Mouse (Mus musculus) frontal cortex, postnatal 10 days (tissue): ENCODE measurements around the gene Wrap53.

ENCODE experiments used
- DNase-seq, 2 experiments: peaks; one replicate each; pipeline ENCODE4 v3.0.0; 2022; ENCODE audit warnings: low spot score in 2 of 2, mixed read lengths in 1 of 2

The Wrap53 gene

GRCm38 (mm10) chr11:69601768-69602167 lies 21.7 kb upstream of the Wrap53 start:
- DNase-seq: no peak

- peak; percentile 76 to 79 for DNase-seq
Measured at GRCm38 (mm10) chr11:69600098-69600497, 20.0 kb upstream of the Wrap53 start.

DNA sequence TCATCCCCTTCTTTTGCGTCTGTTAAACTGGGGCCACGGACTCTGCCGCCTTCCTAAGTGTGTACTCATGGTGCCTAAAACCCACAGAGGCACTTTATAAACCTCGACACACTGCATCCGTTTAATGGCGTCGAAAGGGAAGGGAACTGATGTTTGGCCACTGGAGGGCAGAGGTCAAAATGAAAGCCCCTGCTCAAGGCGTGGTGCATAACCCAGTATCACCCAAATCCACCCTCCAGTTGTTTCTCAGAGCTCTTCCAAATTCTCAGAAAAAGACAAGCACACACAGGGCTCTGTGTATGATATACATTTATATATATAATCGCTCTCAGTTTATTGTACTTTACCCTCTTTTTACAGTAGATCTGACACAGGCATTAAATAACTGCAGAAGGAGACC lies 19.4 kb upstream of the Wrap53 start:
- no peak for DNase-seq

DNA sequence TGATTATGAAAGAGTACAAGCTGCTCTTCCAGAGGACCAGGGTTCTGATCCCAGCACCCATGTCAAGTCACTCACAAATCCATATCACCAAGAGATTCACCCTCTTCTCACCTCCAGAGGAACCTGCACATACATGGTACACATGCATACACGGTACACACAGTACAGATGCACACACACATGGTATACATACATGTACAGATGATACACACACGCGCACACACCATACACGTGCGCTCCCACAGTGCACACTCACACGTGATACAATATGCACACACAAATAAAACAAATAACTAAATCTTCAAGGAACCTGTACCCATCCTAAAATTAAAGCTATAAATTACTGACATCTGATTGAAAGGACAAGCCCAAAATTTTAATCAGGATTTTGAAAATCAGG lies 14.8 kb upstream of the Wrap53 start:
- DNase-seq: no peak

GRCm38 (mm10) chr11:69592799-69593198 lies 12.7 kb upstream of the Wrap53 start:
- DNase-seq: no peak

DNA sequence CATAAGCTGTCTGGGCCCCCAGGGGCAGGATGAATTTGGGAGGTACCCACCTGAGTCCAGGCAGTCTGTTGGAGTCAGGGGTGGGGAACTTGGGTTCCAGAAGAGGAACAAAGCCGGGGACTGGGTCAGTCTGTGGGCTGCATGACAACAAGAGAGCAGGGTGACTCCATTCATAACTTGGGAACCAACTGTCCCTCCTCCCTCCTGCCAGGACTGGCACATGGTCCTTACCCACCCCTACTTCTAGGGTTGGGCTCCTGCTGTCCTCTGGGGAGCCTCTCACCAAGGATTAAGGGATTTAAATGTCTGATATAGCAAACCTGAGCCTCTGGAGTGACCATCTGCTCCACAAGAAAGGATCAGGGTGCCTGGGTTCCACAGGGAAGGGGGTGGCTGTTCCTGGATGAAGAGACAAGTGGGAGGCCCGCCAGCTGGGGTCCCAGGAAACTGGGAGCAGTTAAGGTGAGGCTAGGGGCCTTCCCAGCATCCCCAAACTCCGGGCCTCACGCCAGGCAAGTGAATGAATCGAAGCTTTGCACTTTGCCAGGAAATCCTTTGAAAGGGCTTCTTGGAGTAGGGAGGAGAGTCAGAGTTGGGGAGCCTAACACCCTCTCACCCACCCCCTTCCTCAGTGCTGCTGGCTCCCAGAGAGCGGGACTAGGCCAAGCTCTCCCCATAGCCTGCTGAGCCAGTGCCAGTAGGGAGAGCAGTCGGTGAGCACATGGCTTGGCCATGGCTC lies 12.0 kb upstream of the Wrap53 start:
- DNase-seq: peak; percentile 74 to 76

DNA sequence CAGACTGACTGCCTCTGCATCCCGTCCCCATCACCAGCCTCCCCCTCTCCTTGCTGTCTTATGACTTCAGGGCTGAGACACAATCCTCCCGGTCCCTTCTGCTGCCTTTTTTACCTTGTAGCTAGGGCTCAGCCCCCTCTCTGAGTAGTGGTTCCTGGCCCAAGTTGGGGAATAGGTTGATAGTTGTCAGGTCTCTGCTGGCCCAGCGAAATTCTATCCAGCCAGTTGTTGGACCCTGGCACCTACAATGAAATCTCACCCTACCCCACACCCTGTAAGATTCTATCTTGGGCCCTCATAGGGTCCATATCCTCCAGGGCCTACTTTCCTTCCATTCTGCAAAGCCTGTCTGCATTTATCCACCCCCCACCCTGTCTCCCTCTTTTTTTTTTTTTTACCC lies 11.4 kb upstream of the Wrap53 start:
- DNase-seq: no peak

- no peak for DNase-seq
Measured at GRCm38 (mm10) chr11:69590622-69591021, 10.6 kb upstream of the Wrap53 start.

DNA sequence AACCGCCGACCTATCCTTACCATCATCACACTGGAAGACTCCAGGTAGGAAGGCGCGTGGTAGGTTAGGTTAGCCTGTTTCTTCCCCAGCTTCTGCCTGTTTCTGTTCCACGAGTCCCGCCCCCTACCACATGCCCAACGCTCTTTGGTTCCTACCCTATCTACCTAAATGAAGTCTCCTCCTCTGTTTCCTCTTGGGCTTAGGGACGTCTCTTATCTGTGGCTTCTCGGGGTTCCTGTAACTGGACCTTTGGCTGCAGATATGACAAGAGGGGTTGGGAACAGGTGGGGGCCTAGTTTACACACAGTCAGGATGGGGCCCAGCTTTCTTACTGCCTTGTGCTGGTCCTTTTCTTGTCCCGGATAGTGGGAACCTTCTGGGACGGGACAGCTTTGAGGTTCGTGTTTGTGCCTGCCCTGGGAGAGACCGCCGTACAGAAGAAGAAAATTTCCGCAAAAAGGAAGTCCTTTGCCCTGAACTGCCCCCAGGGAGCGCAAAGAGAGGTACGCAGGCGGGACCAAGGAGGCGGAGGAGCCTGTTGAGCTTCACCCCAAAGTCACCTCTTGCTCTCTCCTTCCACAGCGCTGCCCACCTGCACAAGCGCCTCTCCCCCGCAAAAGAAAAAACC lies 9.3 kb upstream of the Wrap53 start:
- no peak for DNase-seq

DNA sequence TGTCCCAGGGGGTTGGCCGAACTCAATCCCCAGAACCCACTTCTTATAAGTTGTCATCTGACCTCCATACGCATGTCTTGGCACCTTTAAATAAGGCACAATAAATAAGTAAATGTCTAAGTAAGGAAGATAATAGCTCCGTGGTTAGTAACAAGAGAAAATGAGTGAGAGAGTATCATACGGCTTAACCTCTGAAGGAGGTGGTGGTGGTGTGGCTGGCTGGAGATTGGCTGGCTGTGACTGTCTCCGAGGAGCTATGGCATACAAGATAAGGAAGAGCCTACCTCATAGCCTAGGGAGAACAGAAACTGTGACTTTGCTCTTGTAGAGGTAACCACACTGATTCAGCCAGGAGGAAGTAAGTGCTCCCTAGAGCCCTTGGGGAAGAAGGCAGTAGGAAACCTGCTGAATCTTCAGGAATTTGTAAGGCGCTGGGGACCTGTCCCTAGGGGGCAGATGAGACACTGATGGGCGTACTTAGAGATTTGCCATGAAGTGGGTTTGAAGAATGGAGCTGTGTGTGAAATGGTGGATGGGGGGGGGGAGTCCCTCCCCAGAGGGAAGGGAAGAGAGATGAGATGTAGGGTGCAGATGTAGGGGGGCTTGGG lies 5.8 kb upstream of the Wrap53 start:
- DNase-seq: no peak

DNA sequence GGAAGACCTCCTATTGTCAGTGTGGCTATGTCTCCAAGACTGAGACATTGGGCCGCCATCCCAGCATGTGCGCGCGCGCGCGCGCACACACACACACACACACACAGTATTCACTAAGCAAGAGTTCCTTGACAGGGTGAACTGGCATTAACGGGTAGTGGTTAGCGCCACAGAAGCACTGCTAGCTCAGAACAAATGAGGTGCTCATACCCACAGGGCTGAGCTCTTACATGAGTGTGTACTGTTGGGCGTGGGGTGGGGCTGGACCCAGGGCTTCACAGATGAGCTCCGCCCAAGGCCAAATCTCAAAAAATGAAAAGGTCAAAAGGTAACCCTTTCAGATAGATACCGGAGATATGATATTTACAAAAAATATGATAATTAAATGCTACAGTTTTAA lies 4.9 kb upstream of the Wrap53 start:
- no peak for DNase-seq

- DNase-seq: no peak
Measured at GRCm38 (mm10) chr11:69584008-69584407, 4.0 kb upstream of the Wrap53 start.

DNA sequence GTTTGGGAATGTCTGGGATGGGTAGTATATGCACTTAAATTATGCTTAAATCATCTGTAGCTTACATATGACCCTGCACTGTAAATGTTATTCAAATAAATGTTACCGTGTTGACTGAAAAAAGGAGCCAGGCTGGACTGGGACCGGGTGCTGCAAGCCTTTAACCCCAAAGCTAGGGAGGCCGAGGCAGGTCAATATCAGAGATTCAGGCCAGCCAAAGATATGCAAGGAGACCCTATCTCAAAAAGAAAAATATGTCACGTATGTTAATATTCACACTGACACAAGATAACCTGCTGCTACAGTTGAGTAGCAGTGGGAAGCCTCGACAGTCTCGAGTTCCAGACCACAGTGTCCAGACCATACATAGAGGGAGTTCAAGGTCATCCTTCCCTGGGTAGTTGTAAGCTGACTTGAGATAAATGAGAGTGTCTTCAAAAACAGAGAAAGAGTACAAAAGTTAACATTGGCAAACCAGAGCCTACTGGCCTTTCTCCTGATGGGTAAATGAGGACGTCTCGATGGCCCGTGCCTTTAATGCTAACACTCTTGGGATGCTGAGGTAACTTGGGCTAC lies 2.3 kb upstream of the Wrap53 start:
- DNase-seq: no peak

DNA sequence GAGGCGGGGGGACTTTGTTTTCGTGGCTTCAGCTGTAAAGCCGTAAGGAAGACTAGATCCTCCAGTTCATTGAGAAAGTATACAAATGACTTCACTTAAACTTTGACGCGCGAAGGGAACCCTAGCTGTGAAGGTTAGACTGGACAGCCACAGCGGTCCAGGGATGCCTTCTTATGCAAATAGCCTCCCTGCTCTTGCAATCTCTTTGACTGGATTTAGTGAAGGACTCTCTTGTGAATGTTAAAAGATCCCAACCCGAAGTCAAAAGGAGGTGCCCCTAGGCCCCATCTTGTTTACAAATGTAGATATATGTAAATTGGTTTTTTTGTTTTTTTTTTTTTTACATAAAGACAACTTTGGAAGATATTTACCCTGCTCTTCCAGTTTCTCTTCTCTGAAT lies 1.8 kb upstream of the Wrap53 start:
- no peak for DNase-seq

DNA sequence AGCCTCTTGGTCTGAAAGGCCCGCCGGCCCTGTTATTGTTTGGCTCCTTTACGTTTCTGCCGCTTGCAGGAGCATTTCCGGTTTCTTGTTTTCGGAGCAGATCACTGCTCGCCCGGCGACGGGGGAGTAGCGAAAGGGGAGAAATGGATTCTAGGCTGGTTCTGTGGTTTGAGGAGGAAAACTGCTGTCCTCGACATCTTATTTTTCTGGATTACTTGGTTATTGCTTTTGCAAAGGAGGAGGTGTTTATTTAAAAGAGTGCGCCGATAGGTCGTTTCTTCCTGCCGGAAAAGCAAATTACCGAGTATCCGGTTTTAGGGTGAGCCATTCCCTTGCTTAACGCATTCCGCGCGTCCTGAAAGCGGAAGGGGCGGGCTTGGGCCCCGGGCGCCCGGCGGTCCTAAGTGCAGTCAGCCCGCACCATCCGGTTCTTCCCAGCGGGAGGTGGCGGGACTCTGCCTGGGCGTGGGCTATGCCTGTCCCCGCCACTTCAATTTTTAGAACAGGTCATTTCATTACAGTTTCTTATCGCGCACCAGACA lies 1.2 kb upstream of the Wrap53 start:
- peak; percentile 87 for DNase-seq

GRCm38 (mm10) chr11:69580572-69581146 lies 604 bp upstream of the Wrap53 start:
- no peak for DNase-seq

GRCm38 (mm10) chr11:69579128-69580017 lies 682 bp downstream of the Wrap53 start:
- DNase-seq: peak; percentile 95

- DNase-seq: no peak
Measured at GRCm38 (mm10) chr11:69578301-69578700, 1.8 kb downstream of the Wrap53 start.

DNA sequence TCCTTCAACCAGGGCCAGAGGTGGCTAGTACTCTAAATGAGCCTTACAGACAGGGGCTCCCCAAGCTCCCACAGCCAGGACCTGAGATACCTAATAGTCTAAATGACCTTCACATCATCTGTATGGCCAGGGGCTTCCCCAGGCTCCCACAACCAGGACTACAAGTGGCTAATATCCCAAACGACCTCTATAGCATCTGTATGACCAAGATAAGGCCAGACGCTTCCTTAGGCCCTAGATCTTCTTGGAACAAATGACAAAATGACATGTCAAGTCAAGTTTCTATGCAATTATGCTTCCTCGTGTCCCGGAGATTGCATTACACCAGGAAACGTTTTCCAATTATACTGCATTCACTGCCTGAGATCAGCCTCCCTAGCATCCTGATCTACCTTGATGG lies 3.7 kb downstream of the Wrap53 start:
- DNase-seq: no peak

DNA sequence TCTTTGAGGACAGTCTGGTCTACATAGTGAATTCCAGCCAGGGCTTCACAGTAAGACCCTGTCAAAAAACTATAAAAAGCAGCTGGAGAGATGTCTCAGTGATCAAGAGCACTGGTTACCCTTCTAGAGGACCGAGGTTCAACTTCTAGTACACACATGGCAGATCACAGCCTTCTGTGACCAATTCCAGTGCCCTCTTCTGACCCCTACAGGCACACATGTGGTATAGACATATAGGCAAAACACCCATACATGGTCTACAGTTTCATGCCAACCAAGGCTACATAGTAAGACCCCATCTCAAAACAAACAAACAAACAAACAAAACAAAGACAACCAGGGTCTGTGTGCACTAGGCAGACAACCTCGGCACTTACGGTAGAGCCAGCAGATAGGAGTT lies 4.8 kb downstream of the Wrap53 start:
- no peak for DNase-seq

GRCm38 (mm10) chr11:69565131-69565530 lies 14.9 kb downstream of the Wrap53 start:
- DNase-seq: no peak
